Mouse (Mus musculus) frontal cortex, adult (tissue): ENCODE results near the gene Gng8.
A peak's percentile ranks its signal among the peaks of the same experiment; 100 is the strongest.

Experiments used
- ATAC-seq: cut with Nextera tagmentation; 2 replicates; pipeline ENCODE4 v1.9.2; 2017; ENCODE audit warnings: mild to moderate bottlenecking, moderate library complexity, mixed read lengths; ENCODE audit not compliant: low TSS enrichment

Gene Gng8

DNA sequence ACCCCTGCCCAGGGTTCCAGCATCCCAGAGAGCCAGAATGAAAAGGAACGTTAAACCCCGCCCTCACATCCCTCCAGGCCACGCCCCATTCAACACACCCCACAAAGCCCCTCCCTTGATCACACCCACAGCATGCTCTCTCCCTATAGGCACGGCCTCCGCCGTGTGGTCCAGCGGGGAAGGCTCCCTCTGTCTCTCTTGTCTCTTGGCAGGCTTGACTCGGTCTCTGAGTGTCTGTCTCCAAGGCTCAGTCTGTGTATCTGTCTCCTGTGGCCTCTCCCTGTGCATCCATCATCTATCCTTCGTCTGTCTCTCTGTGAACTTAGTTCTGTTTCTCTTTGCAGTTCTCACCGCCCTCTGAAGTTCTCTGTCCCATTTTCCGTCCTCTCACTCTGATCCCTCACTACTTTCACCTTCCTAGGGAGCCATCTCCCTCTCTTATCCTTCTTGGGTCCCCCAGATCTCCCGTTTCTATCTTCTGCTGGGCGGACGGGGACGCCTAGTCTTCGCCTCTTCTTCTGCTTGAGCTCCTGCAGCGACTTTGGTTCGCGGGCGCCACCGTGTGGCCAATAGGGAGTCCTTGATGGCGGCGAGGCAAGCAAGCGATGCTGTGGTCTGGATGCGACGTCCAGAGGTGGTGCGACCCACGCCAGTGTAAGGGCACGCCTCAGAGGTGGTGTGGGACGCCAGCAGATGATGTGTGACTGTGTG is at the start of gene Gng8:
Gene Gng8, plus strand, starts transcription at position 146 of the 711 bp plus-strand sequence.
- ATAC-seq: peak; percentile 71

DNA sequence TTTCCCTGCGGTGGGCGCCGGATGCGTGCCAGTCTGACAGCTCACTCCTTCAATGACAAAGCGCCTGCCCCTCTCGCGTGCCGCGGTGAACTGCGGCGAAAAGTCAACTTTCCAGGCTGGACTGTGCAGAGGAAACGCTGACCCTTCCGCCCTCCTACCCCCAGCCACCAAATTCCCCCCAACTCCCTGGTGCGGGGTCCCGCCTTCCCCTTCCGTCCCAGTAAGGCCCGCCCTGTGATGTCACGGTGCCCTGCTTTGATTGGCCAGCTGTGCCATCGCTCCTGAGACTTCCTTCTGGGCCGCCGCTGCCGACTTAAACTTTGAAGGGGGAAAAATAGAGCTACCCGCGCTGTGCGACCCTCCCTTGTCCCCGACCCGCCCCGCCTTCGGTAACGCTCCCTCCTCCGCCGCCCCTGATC is 48.9 kb upstream of the Gng8 start, which contains the start of gene Prkd2:
Gene Prkd2, plus strand, starts transcription at position 258 of the 419 bp plus-strand sequence.
- ATAC-seq: peak; percentile 78

GRCm38 (mm10) chr7:16843441-16844171 is 48.0 kb upstream of the Gng8 start:
- no peak for ATAC-seq

- ATAC-seq: 0 out of 2 replicates have a peak, but pooled peaks have one; percentile 14
These were observed 46.9 kb upstream of the Gng8 start for GRCm38 (mm10) chr7:16844696-16845071.

DNA sequence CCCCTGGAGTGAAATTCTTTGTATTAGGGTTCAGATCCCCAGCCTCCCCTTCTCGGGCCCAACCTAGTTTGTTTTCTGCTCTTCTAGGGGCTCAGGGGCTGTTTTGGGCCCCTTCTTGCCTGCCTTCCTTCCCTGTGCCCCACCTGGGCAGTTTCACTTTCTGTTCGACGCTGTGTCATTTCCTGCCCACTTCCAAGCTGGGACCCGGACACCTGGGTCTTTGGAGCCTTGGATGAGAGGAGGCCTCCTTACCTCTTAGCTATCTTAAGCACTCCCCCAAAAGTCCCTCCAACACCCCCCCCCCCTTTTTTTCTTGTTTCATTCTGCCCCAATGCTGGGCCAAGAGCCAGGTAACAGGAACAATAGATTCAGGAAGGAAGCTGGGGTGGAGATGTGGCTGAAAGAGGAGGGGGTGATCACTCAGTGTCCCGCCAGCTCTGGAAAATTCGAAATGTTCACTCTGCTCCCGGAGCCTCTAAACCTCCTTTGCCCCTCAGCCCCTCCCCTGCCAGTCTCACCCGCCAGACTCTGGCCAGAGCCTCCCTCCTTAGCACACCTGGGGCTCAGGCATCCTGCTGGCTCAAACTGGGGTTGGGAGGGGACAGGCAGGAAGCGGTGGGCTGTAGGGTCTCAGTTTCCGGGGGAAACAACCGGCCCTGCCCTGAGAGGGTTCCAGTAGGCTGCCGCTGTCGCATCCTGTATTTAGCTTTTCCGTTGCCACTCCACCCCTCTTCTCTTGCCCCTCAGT is 46.3 kb upstream of the Gng8 start:
- no peak for ATAC-seq

DNA sequence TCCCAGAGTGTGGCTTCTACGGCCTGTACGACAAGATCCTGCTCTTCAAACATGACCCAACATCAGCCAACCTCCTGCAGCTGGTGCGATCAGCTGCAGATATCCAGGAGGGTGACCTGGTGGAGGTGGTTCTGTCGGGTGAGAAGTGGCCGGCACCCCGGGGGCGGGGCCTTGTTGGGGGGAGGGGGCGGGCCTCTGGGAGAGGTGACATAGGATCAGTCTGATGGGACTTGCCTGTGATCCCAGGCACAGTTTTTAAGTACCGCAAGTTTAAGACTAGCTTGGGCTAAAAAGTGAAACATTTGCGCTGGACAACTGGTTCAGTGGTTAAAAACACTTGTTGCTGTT is 45.8 kb upstream of the Gng8 start:
- no peak for ATAC-seq

- ATAC-seq: no peak
These were observed 44.8 kb upstream of the Gng8 start for GRCm38 (mm10) chr7:16846775-16847174.

DNA sequence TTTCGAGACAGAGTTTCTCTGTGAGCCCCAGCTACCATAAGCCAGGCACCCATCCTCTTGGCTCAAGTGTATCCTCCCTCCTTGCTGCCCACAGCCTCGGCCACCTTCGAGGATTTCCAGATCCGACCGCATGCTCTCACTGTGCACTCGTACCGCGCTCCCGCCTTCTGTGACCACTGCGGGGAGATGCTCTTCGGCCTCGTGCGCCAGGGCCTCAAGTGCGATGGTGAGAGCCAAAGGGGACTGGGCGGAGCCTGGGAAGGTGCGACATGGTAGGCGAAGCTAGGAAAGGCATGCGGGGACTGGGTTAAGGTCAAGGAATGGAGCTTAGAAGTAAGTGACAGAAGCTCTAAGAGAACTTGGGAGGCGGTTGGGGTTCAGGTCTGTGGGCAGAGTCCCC is 44.1 kb upstream of the Gng8 start:
- no peak for ATAC-seq

DNA sequence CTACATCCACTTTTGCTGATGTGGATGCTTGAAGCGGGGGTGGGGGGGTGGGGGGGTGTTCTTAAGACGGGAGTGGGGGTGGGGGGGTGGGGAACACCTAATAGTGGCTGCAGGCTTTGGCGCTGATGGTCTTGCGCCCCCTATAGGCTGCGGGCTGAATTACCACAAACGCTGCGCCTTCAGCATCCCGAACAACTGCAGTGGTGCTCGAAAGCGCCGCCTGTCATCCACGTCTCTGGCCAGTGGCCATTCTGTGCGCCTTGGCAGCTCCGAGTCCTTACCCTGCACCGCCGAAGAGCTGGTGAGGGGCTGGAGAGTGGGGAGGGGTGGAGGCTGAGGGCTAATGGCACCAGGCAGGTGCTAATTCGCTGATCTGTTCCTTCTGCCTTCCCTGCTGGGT is 43.0 kb upstream of the Gng8 start:
- ATAC-seq: 0 out of 2 replicates have a peak, but pooled peaks have one; percentile 36

DNA sequence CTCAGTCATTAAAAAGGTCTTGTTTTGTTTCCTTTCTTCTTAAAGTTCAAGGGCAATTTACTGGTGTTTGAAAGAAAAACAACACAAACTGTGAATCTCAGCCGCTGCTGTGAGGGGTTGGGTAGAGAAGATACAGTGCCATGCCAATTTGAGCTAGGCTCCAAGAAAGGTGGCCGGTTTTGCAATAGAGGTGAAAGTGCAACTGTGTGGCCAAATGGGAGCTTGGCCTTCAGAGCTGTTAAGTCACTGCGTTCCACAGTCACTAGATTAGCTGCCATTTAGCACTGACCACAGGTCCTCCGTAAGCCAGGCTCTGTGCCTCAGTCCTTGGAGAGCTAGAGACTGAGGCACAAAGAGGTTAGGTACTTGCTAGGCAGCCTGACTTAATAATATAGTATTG is 40.0 kb upstream of the Gng8 start:
- no peak for ATAC-seq

DNA sequence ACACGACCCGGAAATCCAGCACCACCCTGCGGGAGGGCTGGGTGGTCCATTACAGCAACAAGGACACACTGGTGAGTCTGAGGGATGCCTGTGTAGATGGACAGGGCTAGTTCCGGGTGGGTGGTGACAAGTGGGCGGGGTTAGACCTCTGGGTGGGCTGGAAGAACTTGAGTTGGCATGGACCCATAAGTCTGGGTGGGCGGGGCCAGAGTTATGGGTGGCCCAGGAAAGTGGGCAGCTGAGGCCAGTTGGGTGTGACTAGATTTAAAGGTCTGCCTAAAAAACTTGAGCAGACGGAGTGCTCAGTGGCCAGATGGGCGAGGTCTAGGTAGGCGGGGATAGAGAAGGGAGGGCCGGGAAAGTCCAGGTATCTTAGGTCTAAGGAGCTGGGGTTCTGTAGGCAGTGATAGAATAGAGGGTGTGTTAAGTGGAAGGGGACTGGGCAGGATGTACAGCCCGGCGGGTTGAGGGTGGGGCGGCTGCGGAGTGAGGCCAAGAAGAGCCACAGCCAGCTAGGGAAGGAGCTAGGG is 38.2 kb upstream of the Gng8 start:
- peak; percentile 38; the same call in 1 of the 2 replicates for ATAC-seq

DNA sequence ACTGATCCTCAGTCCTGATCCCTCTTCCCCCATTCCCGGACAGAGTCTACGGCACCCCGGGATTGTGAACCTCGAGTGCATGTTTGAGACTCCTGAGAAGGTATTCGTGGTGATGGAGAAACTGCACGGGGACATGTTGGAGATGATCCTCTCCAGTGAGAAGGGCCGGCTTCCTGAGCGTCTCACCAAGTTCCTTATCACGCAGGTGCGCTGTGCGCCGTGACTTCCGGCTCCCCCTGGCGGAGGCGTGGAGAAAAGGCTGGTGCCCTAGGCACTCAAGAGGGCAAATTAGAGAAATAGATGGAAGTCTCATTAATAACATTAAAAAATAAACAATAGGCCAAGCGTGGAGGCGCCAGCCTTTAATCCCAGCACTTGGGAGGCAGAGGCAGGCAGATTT is 33.2 kb upstream of the Gng8 start:
- 0 out of 2 replicates have a peak, but pooled peaks have one; percentile 29 for ATAC-seq

GRCm38 (mm10) chr7:16859902-16860651 is 31.5 kb upstream of the Gng8 start:
- ATAC-seq: no peak

DNA sequence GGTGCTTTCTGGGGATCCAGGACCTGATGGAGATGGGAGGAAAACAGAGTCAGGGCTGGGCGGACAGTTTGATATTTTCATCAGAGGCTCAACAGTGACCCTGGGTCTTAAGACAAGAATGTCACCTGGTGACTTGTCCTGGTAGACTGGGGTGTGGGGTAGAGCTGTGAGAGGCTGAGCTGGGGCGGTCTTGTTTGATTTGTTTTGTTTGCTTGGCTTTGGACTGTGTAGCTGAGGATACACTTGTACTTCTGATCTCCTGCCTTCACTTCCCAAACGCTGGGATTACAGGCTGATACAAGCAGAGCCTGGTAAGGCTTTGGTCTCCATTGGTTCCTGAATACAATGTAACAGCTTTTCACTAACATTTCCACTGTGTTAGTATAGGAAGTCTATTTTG is 24.1 kb upstream of the Gng8 start:
- no peak for ATAC-seq

DNA sequence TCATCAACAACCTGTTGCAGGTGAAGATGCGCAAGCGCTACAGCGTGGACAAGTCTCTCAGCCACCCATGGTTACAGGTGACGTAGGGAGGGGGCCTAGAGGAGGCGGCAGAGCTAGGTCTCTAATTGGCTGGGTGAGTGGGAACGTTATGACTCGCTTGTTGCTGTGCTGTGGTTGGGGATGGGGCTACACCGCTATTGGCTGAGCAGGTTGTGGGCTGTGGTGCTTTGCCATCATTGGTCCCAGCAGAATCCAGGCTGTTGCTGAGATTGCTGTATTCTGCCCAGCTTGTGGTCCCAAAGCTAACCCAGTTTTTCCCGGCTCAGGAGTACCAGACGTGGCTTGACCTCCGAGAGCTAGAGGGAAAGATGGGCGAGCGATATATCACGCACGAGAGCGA is 22.1 kb upstream of the Gng8 start:
- ATAC-seq: peak; percentile 97

DNA sequence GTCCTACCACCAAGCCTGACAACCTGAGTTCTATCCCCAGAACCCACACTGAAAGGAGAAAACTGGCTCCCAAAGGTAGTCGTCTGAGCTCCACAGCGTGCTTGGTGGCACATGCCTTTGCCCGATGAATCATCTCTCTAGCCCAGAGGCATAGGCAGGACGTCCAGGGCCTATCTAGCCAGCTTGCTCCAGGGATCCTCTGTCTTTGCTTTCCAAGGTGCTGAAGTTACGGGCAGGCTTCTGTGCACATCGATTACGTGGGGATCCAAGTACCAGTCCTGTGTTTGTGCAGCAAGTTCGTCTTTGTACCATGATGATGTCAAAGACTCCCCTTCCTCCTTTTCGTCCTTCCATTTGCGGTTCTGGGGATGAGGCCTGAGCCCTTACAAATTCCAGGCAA is 20.0 kb upstream of the Gng8 start:
- no peak for ATAC-seq

DNA sequence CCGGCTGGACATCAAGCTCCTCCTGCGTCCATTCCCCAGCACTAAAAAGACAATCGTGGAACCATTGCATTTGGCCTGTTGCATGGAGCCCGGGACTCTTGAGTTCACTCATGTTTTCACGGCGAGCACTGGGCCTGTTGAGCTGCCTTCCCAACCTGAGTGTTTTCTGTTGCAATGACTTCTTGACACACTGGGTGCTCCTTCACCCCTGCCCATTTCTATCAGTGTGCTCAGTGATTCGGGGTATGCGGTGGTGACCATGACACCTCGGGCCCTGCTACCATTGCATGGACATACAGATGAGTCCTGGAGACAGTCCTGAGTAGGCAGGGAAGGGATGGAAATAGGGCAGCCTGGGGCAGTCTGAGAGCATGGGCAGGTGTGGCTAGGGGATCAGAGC is 19.1 kb upstream of the Gng8 start:
- no peak for ATAC-seq

- no peak for ATAC-seq
These were observed 18.2 kb upstream of the Gng8 start for GRCm38 (mm10) chr7:16873392-16873791.

DNA sequence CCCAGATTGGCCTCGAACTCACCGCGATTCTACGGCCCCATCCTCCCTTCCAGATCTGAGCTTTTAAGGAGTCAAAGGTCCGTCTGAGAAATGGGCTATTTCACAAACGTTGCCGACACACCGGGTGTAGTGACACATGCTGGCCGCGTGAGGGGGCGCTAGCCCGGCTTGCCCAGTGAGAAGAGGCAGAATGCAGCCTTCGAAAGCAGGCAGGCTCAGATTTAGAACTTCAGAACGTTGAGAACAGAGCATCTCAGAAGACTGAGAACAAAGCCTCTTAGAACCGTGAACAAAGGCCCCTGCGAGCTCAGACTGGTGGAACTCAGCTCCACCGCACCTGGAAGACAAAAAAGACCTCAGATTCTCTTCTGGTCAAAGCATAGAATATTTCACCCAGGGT is 17.4 kb upstream of the Gng8 start:
- ATAC-seq: peak; percentile 17; the same call in 1 of the 2 replicates

GRCm38 (mm10) chr7:16874756-16875309 is 16.8 kb upstream of the Gng8 start:
- peak; percentile 86 for ATAC-seq

DNA sequence AGATGAGACGGTGACA is 16.5 kb upstream of the Gng8 start, which contains the start of gene Dact3:
Gene Dact3, plus strand, starts transcription at position 8 of the 16 bp plus-strand sequence.
- no peak for ATAC-seq

- ATAC-seq: no peak
These were observed 16.3 kb upstream of the Gng8 start for GRCm38 (mm10) chr7:16875326-16875725.
